In the genomic region with DNA sequence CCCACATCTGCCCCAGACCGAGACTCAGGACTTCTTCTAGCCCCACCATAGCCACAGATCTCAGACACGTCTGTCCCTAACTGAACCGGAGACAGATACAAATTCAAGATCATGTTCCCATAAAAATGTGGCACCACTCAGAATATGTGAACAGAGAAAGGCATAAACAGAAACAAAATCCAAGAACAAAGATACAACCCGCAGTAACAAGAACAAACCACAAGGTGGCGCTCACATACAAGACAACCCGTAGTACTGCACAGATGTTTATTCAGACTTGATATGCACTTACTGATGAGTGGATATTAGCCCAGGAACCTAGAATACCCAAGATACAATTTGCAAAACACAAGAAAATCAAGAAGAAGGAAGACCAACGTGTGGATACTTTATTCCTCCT, we compare ENCODE assay signal across 7 mouse cellular contexts.
DNase-seq lines count a peak whose midpoint lies in the region; ATAC-seq and TF ChIP-seq lines count a peak whose summit lies in the region.

No protein-coding gene starts in this region.

- no peak for TF ChIP-seq POLR2A in thymus, adult 2 months (IDR thresholded peaks at IDR 0.05; ENCODE audit: control insufficient read depth, extremely low read depth, insufficient read depth, low read length, poor library complexity)
- TF ChIP-seq POLR2A in limb, embryonic 14.5 days (IDR thresholded peaks at IDR 0.05; ENCODE audit: borderline replicate concordance, extremely low read depth, insufficient read depth, insufficient read length), result no peak

- no peaks in the 10 kb centered on the region for H3K36me3 ChIP-seq in thymus, adult 2 months (ENCODE audit: control insufficient read depth, insufficient read depth, low read length)
- H3K36me3 ChIP-seq in limb, embryonic 14.5 days (ENCODE audit: control insufficient read depth, insufficient read depth, low read length), result no peaks in the 10 kb centered on the region

- H3K27ac ChIP-seq in thymus, adult 2 months (ENCODE audit: control insufficient read depth, insufficient read depth, low read length), result no peak overlapping the region
- H3K27ac ChIP-seq in limb, embryonic 14.5 days (replicated peaks; ENCODE audit: low read depth, low read length), result no peak overlapping the region

- H3K9me3 ChIP-seq in limb, embryonic 14.5 days (ENCODE audit: control insufficient read depth, low read length), result no peaks in the 10 kb centered on the region

- TF ChIP-seq CTCF in thymus, adult 2 months (IDR thresholded peaks at IDR 0.05; ENCODE audit: borderline replicate concordance, control insufficient read depth, extremely low read depth, insufficient read depth, low read length, poor library complexity), result no peak

- DNase-seq in thymus, adult 2 months, result peak; percentile 18
- no peak for DNase-seq in thymus, adult 18-20 months
- DNase-seq in embryo, embryonic 11 days, result peak; percentile 34
- DNase-seq in induced T-regulatory cell, adult 2 months (ENCODE audit: low read depth), result peak; percentile 66
- peak; percentile 44 for DNase-seq in limb, embryonic 14.5 days (ENCODE audit: low spot score)
- DNase-seq in retina, postnatal 7 days (ENCODE audit: low read depth, low spot score), result peak; percentile 21

- H3K27me3 ChIP-seq in thymus, adult 2 months (ENCODE audit: control insufficient read depth, insufficient read depth, low read length), result no peaks in the 10 kb centered on the region
- no peaks in the 10 kb centered on the region for H3K27me3 ChIP-seq in limb, embryonic 14.5 days (ENCODE audit: control insufficient read depth, insufficient read depth, low read length)

- no peak overlapping the region for H3K9ac ChIP-seq in limb, embryonic 14.5 days (ENCODE audit: low read depth, low read length, severe bottlenecking)

- H3K4me1 ChIP-seq in thymus, adult 2 months (replicated peaks; ENCODE audit: control insufficient read depth, insufficient read depth, low read length), result no peaks in the 10 kb centered on the region
- no peaks in the 10 kb centered on the region for H3K4me1 ChIP-seq in limb, embryonic 14.5 days (ENCODE audit: control insufficient read depth, insufficient read depth, low read length)

- ATAC-seq in activated CD4-positive, CD25-positive, alpha-beta regulatory T cell, adult 4 months, result peak; percentile 68
- ATAC-seq in limb, embryonic 14.5 days (ENCODE audit: low FRiP score, low read depth), result no peak

- 13% methylated on average over 7 of the region's 7 CpGs for WGBS in thymus, adult 2 months
- 22% methylated on average over 7 of the region's 7 CpGs for WGBS in limb, embryonic 14.5 days

- H3K4me3 ChIP-seq in thymus, adult 2 months (ENCODE audit: control insufficient read depth, insufficient read depth, low read length), result no peak overlapping the region
- H3K4me3 ChIP-seq in limb, embryonic 14.5 days (replicated peaks; ENCODE audit: low read length), result no peak overlapping the region

- H3K4me2 ChIP-seq in limb, embryonic 14.5 days (replicated peaks; ENCODE audit: low read depth, low read length, severe bottlenecking), result no peak overlapping the region

Comparison
In these comparisons a context has a peak if more than half of its experiments do, and no peak if none do; other contexts are left out.
1. DNase-seq: peak in thymus, adult 2 months (single experiment), embryo, embryonic 11 days (single experiment), induced T-regulatory cell, adult 2 months (single experiment), limb, embryonic 14.5 days (single experiment) and retina, postnatal 7 days (single experiment); none in thymus, adult 18-20 months (0 of 2).